Mouse (Mus musculus) forebrain, embryonic 12.5 days (tissue): ENCODE data around the gene Ncoa3. TPM values are rescaled to one million over a fixed set of nuclear protein-coding genes. Genes with fewer than 3 reads are reported as not detected.
"Not testable (repeated sequence)": the region's sequence is repeated elsewhere in the genome, so short reads cannot be mapped to it uniquely, and the experiment has no call there.

ENCODE experiments used
- ATAC-seq: fragments of 200-750 bp; cut with Nextera tagmentation; 2 replicates; pipeline ENCODE4 v1.8.0; 2017; ENCODE audit warnings: moderate TSS enrichment; ENCODE audit not compliant: low FRiP score
- H3K27ac ChIP-seq: fragments of 300-500 bp; sonication (generic); 2 replicates; pipeline ENCODE4 v1.5.1; 2016; ENCODE audit warnings: mild to moderate bottlenecking
- H3K27me3 ChIP-seq: fragments of 300-500 bp; sonication (generic); 2 replicates; pipeline ENCODE4 v1.6.1; 2016; ENCODE audit warnings: mild to moderate bottlenecking
- H3K36me3 ChIP-seq: fragments of 300-500 bp; sonication (generic); replicated peaks from 2 replicates; pipeline ENCODE4 v1.6.1; 2016; ENCODE audit warnings: mild to moderate bottlenecking
- H3K4me1 ChIP-seq: fragments of 300-500 bp; sonication (generic); 2 replicates; pipeline ENCODE4 v1.6.1; 2016
- H3K4me2 ChIP-seq: fragments of 300-500 bp; sonication (generic); 2 replicates; pipeline ENCODE4 v1.6.1; 2016; ENCODE audit warnings: mild to moderate bottlenecking, moderate library complexity
- H3K4me3 ChIP-seq: fragments of 300-500 bp; sonication (generic); replicated peaks from 2 replicates; pipeline ENCODE4 v1.5.1; 2016; ENCODE audit warnings: mild to moderate bottlenecking
- H3K9ac ChIP-seq: fragments of 300-500 bp; sonication (generic); 2 replicates; pipeline ENCODE4 v1.6.1; 2016; ENCODE audit warnings: mild to moderate bottlenecking
- H3K9me3 ChIP-seq: fragments of 300-500 bp; sonication (generic); 2 replicates; pipeline ENCODE4 v1.6.1; 2016
- WGBS: fragments of 180-500 bp; shearing (Covaris S2); methylation state at CpG from one replicate; pipeline ENCODE4 v1.1.7; 2016; 5-methylcytosine and 5-hydroxymethylcytosine counted together
- polyA plus RNA-seq: library from polyadenylated mRNA; unstranded; fragments of >200 nt; fragmentation: Nextera tagmentation; extraction: Ambion mirVana; gene quantifications from 2 replicates; pipeline ENCODE4 v1.2.1, GENCODE M21; 2016

Gene Ncoa3
- polyA plus RNA-seq, 1 experiment from 2014 or later = 12.9 TPM

GRCm38 (mm10) chr2:166084111-166084510 lies 91.7 kb downstream of the Ncoa3 start:
- Histone ChIP-seq H3K36me3 (peaks cover 38% of the 10 kb centered on the region), H3K4me1 (peaks cover 7% of the 10 kb centered on the region), H3K9ac (no peak overlapping the region), H3K27ac (no peak overlapping the region), H3K9me3 (no peaks in the 10 kb centered on the region), H3K4me2 (no peak overlapping the region), H3K4me3 (no peak overlapping the region), H3K27me3 (no peaks in the 10 kb centered on the region)
- no peak for ATAC-seq
- WGBS = 93% methylated on average over 7 of the region's 7 CpGs

GRCm38 (mm10) chr2:166084964-166085363 lies 92.5 kb downstream of the Ncoa3 start:
- not testable (repeated sequence) for H3K27ac ChIP-seq, H3K4me2 ChIP-seq, H3K4me3 ChIP-seq, H3K4me1 ChIP-seq, ATAC-seq, H3K27me3 ChIP-seq, H3K9ac ChIP-seq, H3K9me3 ChIP-seq
- 32% methylated on average over 6 of the region's 6 CpGs for WGBS
- peaks cover 39% of the 10 kb centered on the region for H3K36me3 ChIP-seq

- Histone ChIP-seq H3K36me3 (peaks cover 43% of the 10 kb centered on the region), H3K9ac (no peak overlapping the region), H3K4me3 (no peak overlapping the region), H3K4me1 (peaks cover 12% of the 10 kb centered on the region; the same call in 1 of the 2 replicates), H3K27me3 (no peaks in the 10 kb centered on the region), H3K4me2 (no peak overlapping the region), H3K9me3 (no peaks in the 10 kb centered on the region), H3K27ac (no peak overlapping the region)
- ATAC-seq = no peak
- WGBS = 87% methylated on average over 10 of the region's 10 CpGs
Observed at GRCm38 (mm10) chr2:166085780-166086179, 93.3 kb downstream of the Ncoa3 start.

GRCm38 (mm10) chr2:166086457-166087233 lies 94.2 kb downstream of the Ncoa3 start:
- H3K4me1 ChIP-seq = peaks cover 12% of the 10 kb centered on the region; the same call in 1 of the 2 replicates
- H3K9me3 ChIP-seq = no peaks in the 10 kb centered on the region
- no peak overlapping the region for H3K9ac ChIP-seq
- peaks cover 43% of the 10 kb centered on the region for H3K36me3 ChIP-seq
- 0 out of 2 replicates have a peak overlapping the region, but pooled peaks have one; percentile 31 for H3K27ac ChIP-seq
- ATAC-seq = no peak
- no peaks in the 10 kb centered on the region for H3K27me3 ChIP-seq
- H3K4me3 ChIP-seq = no peak overlapping the region
- WGBS = 93% methylated on average over 29 of the region's 29 CpGs
- no peak overlapping the region for H3K4me2 ChIP-seq

GRCm38 (mm10) chr2:166088991-166089390 lies 96.6 kb downstream of the Ncoa3 start:
- Histone ChIP-seq H3K9me3 (no peaks in the 10 kb centered on the region; the same call in 1 of the 2 replicates), H3K4me3 (no peak overlapping the region), H3K27ac (no peak overlapping the region), H3K27me3 (no peaks in the 10 kb centered on the region), H3K4me2 (no peak overlapping the region), H3K4me1 (peaks cover 9% of the 10 kb centered on the region; the same call in 1 of the 2 replicates), H3K9ac (no peak overlapping the region), H3K36me3 (peaks cover 56% of the 10 kb centered on the region)
- WGBS = 86% methylated on average over 9 of the region's 9 CpGs
- ATAC-seq = no peak

GRCm38 (mm10) chr2:166090131-166090581 lies 97.7 kb downstream of the Ncoa3 start:
- Histone ChIP-seq H3K4me2 (no peak overlapping the region), H3K27ac (no peak overlapping the region), H3K9me3 (no peaks in the 10 kb centered on the region; the same call in 1 of the 2 replicates), H3K36me3 (peaks cover 56% of the 10 kb centered on the region), H3K4me1 (peaks cover 9% of the 10 kb centered on the region; the same call in 1 of the 2 replicates), H3K9ac (no peak overlapping the region), H3K27me3 (no peaks in the 10 kb centered on the region), H3K4me3 (no peak overlapping the region)
- no peak for ATAC-seq
- WGBS = 49% methylated on average over 7 of the region's 7 CpGs

GRCm38 (mm10) chr2:166091599-166091998 lies 99.2 kb downstream of the Ncoa3 start:
- H3K4me2 ChIP-seq = no peak overlapping the region
- H3K27me3 ChIP-seq = no peaks in the 10 kb centered on the region
- no peak overlapping the region for H3K4me3 ChIP-seq
- H3K27ac ChIP-seq = no peak overlapping the region
- ATAC-seq = no peak
- H3K36me3 ChIP-seq = peaks cover 50% of the 10 kb centered on the region
- H3K4me1 ChIP-seq = peaks cover 9% of the 10 kb centered on the region; the same call in 1 of the 2 replicates
- H3K9ac ChIP-seq = no peak overlapping the region
- no peaks in the 10 kb centered on the region; the same call in 1 of the 2 replicates for H3K9me3 ChIP-seq

- 95% methylated on average over 6 of the region's 6 CpGs for WGBS
- Histone ChIP-seq H3K36me3 (peaks cover 42% of the 10 kb centered on the region), H3K9me3 (no peaks in the 10 kb centered on the region; the same call in 1 of the 2 replicates), H3K4me3 (no peak overlapping the region), H3K27ac (no peak overlapping the region), H3K4me2 (no peak overlapping the region), H3K27me3 (no peaks in the 10 kb centered on the region), H3K4me1 (peaks cover 9% of the 10 kb centered on the region; the same call in 1 of the 2 replicates), H3K9ac (no peak overlapping the region)
- ATAC-seq = no peak
Observed at GRCm38 (mm10) chr2:166092412-166092811, 100.0 kb downstream of the Ncoa3 start.

- ATAC-seq = no peak
- 95% methylated on average over 6 of the region's 6 CpGs for WGBS
- no peaks in the 10 kb centered on the region for H3K27me3 ChIP-seq
- no peaks in the 10 kb centered on the region; the same call in 1 of the 2 replicates for H3K9me3 ChIP-seq
- H3K36me3 ChIP-seq = peaks cover 24% of the 10 kb centered on the region
- no peak overlapping the region for H3K27ac ChIP-seq
- H3K9ac ChIP-seq = no peak overlapping the region
- H3K4me3 ChIP-seq = no peak overlapping the region
- peaks cover 5% of the 10 kb centered on the region; the same call in 1 of the 2 replicates for H3K4me1 ChIP-seq
- no peak overlapping the region for H3K4me2 ChIP-seq
Observed at GRCm38 (mm10) chr2:166096300-166096699, 103.9 kb downstream of the Ncoa3 start.

GRCm38 (mm10) chr2:166096834-166097233 lies 104.4 kb downstream of the Ncoa3 start:
- Histone ChIP-seq H3K9ac (no peak overlapping the region), H3K27ac (no peak overlapping the region), H3K4me1 (peaks cover 5% of the 10 kb centered on the region; the same call in 1 of the 2 replicates), H3K9me3 (no peaks in the 10 kb centered on the region; the same call in 1 of the 2 replicates), H3K4me2 (no peak overlapping the region), H3K4me3 (no peak overlapping the region), H3K36me3 (peaks cover 19% of the 10 kb centered on the region), H3K27me3 (no peaks in the 10 kb centered on the region)
- no peak for ATAC-seq
- WGBS = 96% methylated on average over 1 of the region's 1 CpGs

GRCm38 (mm10) chr2:166097443-166098291 lies 105.2 kb downstream of the Ncoa3 start:
- no peak overlapping the region for H3K27ac ChIP-seq
- 85% methylated on average over 18 of the region's 18 CpGs for WGBS

More at GRCm38 (mm10) chr2:166097443-166098291, 105.2 kb downstream of the Ncoa3 start:
- Histone ChIP-seq H3K4me3 (no peak overlapping the region), H3K4me1 (peaks cover 5% of the 10 kb centered on the region; the same call in 1 of the 2 replicates), H3K27me3 (no peaks in the 10 kb centered on the region), H3K9me3 (no peaks in the 10 kb centered on the region; the same call in 1 of the 2 replicates), H3K9ac (no peak overlapping the region), H3K4me2 (no peak overlapping the region), H3K36me3 (peaks cover 13% of the 10 kb centered on the region)
- no peak for ATAC-seq
